ENCODE assay signal across 8 mouse cellular contexts in genomic region chr11:98954373-98954772, GRCm38 (mm10). TPM values are rescaled to one million over a fixed set of nuclear protein-coding genes. Genes with fewer than 3 reads are reported as not detected.
DNase-seq lines count a peak whose midpoint lies in the region; ATAC-seq and TF ChIP-seq lines count a peak whose summit lies in the region.

No protein-coding gene starts in this region.

- no peak for TF ChIP-seq POLR2A in bone marrow, adult 2 months (IDR thresholded peaks at IDR 0.05; ENCODE audit: borderline replicate concordance, control insufficient read depth, low read depth, low read length)

- H3K4me3 ChIP-seq in layer of hippocampus, adult 2 months, result no peak overlapping the region; the same call in 1 of the 2 replicates
- H3K4me3 ChIP-seq in bone marrow, adult 2 months (replicated peaks; ENCODE audit: control insufficient read depth, low read depth, low read length), result no peak overlapping the region
- no peak overlapping the region for H3K4me3 ChIP-seq in intestine, embryonic 15.5 days (replicated peaks)
- H3K4me3 ChIP-seq in neural tube, embryonic 14.5 days (ENCODE audit: low read depth, low read length), result no peak overlapping the region

- H3K27me3 ChIP-seq in intestine, embryonic 15.5 days (replicated peaks), result no peaks in the 10 kb centered on the region
- no peaks in the 10 kb centered on the region for H3K27me3 ChIP-seq in neural tube, embryonic 14.5 days (ENCODE audit: control insufficient read depth, insufficient read depth, low read length)

- intact Hi-C loops in gastrocnemius, postnatal 14 days (cut with DNase I; ENCODE audit: low total_unique reads), result no loop called here

- H3K9ac ChIP-seq in intestine, embryonic 15.5 days, result peak overlapping the region; percentile 16; the same call in 1 of the 2 replicates
- H3K9ac ChIP-seq in neural tube, embryonic 14.5 days (replicated peaks; ENCODE audit: low read depth, low read length), result no peak overlapping the region

- H3K4me1 ChIP-seq in bone marrow, adult 2 months (ENCODE audit: control insufficient read depth, insufficient read depth, low read length), result peaks cover 8% of the 10 kb centered on the region
- peaks cover 67% of the 10 kb centered on the region for H3K4me1 ChIP-seq in intestine, embryonic 15.5 days (replicated peaks)
- peaks cover 34% of the 10 kb centered on the region for H3K4me1 ChIP-seq in neural tube, embryonic 14.5 days (ENCODE audit: control insufficient read depth, insufficient read depth, low read length)

- no peaks in the 10 kb centered on the region for H3K9me3 ChIP-seq in intestine, embryonic 15.5 days
- H3K9me3 ChIP-seq in neural tube, embryonic 14.5 days (ENCODE audit: control insufficient read depth, low read length), result no peaks in the 10 kb centered on the region

- H3K36me3 ChIP-seq in intestine, embryonic 15.5 days, result peaks cover 4% of the 10 kb centered on the region; the same call in 1 of the 2 replicates
- no peaks in the 10 kb centered on the region for H3K36me3 ChIP-seq in neural tube, embryonic 14.5 days (ENCODE audit: control insufficient read depth, insufficient read depth, low read length)

- peak overlapping the region; percentile 67; the same call in 1 of the 2 replicates for H3K27ac ChIP-seq in layer of hippocampus, adult 2 months
- H3K27ac ChIP-seq in bone marrow, adult 2 months (ENCODE audit: control insufficient read depth, insufficient read depth, low read depth, low read length, poor library complexity), result peak overlapping the region; percentile 59; the same call in 1 of the 2 replicates
- H3K27ac ChIP-seq in intestine, embryonic 15.5 days, result peak overlapping the region; percentile 75
- H3K27ac ChIP-seq in neural tube, embryonic 14.5 days (ENCODE audit: low read depth, low read length), result peak overlapping the region; percentile 58

- WGBS in bone marrow, adult 2 months, result 14% methylated on average over 10 of the region's 10 CpGs
- 4% methylated on average over 10 of the region's 10 CpGs for WGBS in intestine, embryonic 15.5 days
- WGBS in neural tube, embryonic 14.5 days, result 7% methylated on average over 10 of the region's 10 CpGs

- H3K4me2 ChIP-seq in intestine, embryonic 15.5 days (replicated peaks), result peak overlapping the region; percentile 48
- H3K4me2 ChIP-seq in neural tube, embryonic 14.5 days (ENCODE audit: low read depth, low read length), result peak overlapping the region; percentile 24

- peak; percentile 55 for ATAC-seq in intestine, embryonic 15.5 days
- peak; percentile 42; the same call in 1 of the 2 replicates for ATAC-seq in neural tube, embryonic 14.5 days (ENCODE audit: low read depth)

- TF ChIP-seq CTCF in layer of hippocampus, adult 2 months (conservative IDR thresholded peaks at IDR 0.05), result peak; percentile 93
- TF ChIP-seq CTCF in bone marrow, adult 2 months (IDR thresholded peaks at IDR 0.05; ENCODE audit: control insufficient read depth, insufficient read depth, low read length), result peak; percentile 60

- DNase-seq in layer of hippocampus, adult 2 months (ENCODE audit: low spot score in 2 of 2), result peak; percentile 58 to 75
- DNase-seq in layer of hippocampus, adult 8-10 months (ENCODE audit: low spot score in 2 of 2), result no peak
- DNase-seq in gastrocnemius, postnatal 14 days, result peak; percentile 82
- peak; percentile 84 to 91 for DNase-seq in lung, adult 18-20 months
- peak; percentile 87 for DNase-seq in yolk sac, embryonic 10.5 days (ENCODE audit: low spot score)

RNA-seq across cellular contexts. Expression of gene Rara, which starts 26.8 kb away (rescaled TPM):
- 10 to 100 TPM; 15.4 to 19.0 TPM for total RNA-seq in layer of hippocampus, adult 2 months (2021)
- 10 to 100 TPM; 17.3 to 20.2 (median 19.4) TPM for total RNA-seq in layer of hippocampus, adult 8-10 months (2022)
- polyA plus RNA-seq in bone marrow, adult 2 months (2011; ENCODE audit: insufficient read depth, insufficient read length, low replicate concordance, missing spikeins), result 8.9 and 17.2 TPM in 2 replicates
- total RNA-seq in gastrocnemius, postnatal 14 days (2021), result 10 to 100 TPM; 13.7 to 19.7 TPM
- polyA plus RNA-seq in intestine, embryonic 15.5 days (2015; fragmentation: Nextera tagmentation; extraction: Ambion mirVana), result 30.7 and 31.5 TPM in 2 replicates
- polyA plus RNA-seq in neural tube, embryonic 14.5 days (2014; fragmentation: Nextera tagmentation; extraction: Ambion mirVana), result 22.1 and 22.3 TPM in 2 replicates

RNA-seq across cellular contexts. Expression of gene Gjd3, which starts 28.4 kb away (rescaled TPM):
- 1 to 10 TPM; 1.3 to 2.0 TPM for total RNA-seq in layer of hippocampus, adult 2 months (2021)
- total RNA-seq in layer of hippocampus, adult 8-10 months (2022), result 1 to 10 TPM in 2 of 4 experiments, not detected in 2; 1.4 to 1.6 TPM
- not detected in 2 replicates for polyA plus RNA-seq in bone marrow, adult 2 months (2011; ENCODE audit: insufficient read depth, insufficient read length, low replicate concordance, missing spikeins)
- not detected for total RNA-seq in gastrocnemius, postnatal 14 days (2021)
- 0.20 and 0.35 TPM in 2 replicates for polyA plus RNA-seq in intestine, embryonic 15.5 days (2015; fragmentation: Nextera tagmentation; extraction: Ambion mirVana)
- polyA plus RNA-seq in neural tube, embryonic 14.5 days (2014; fragmentation: Nextera tagmentation; extraction: Ambion mirVana), result 0.89 and 2.2 TPM in 2 replicates

RNA-seq across cellular contexts. Expression of gene Cdc6, which starts 46.8 kb away (rescaled TPM):
- total RNA-seq in layer of hippocampus, adult 2 months (2021), result under 1 TPM; 0.52 to 0.64 TPM
- total RNA-seq in layer of hippocampus, adult 8-10 months (2022), result 1 to 10 TPM in 1 of 4 experiments, under 1 TPM in 3; 0.36 to 1.2 (median 0.44) TPM
- polyA plus RNA-seq in bone marrow, adult 2 months (2011; ENCODE audit: insufficient read depth, insufficient read length, low replicate concordance, missing spikeins), result 50.4 and 53.9 TPM in 2 replicates
- 1 to 10 TPM in 1 of 2 experiments, under 1 TPM in 1; 0.78 to 1.3 TPM for total RNA-seq in gastrocnemius, postnatal 14 days (2021)
- polyA plus RNA-seq in intestine, embryonic 15.5 days (2015; fragmentation: Nextera tagmentation; extraction: Ambion mirVana), result 24.0 and 26.7 TPM in 2 replicates
- polyA plus RNA-seq in neural tube, embryonic 14.5 days (2014; fragmentation: Nextera tagmentation; extraction: Ambion mirVana), result 2.1 and 2.8 TPM in 2 replicates

Comparison
In these comparisons a context has a peak if more than half of its experiments do, and no peak if none do; other contexts are left out.
1. DNase-seq: peak in layer of hippocampus, adult 2 months (2 of 2), gastrocnemius, postnatal 14 days (single experiment), lung, adult 18-20 months (2 of 2) and yolk sac, embryonic 10.5 days (single experiment); none in layer of hippocampus, adult 8-10 months (0 of 2).
2. Peak in every context shown above with its lines, with median percentiles within 50 percentile points of each other: H3K27ac ChIP-seq.